ENCODE assay signal across 22 mouse cellular contexts in genomic region chr5:118999124-118999523, GRCm38 (mm10).
DNase-seq lines count a peak whose midpoint lies in the region; ATAC-seq and TF ChIP-seq lines count a peak whose summit lies in the region.
"Had no signal": no experiment of that assay in that cellular context is flagged by ENCODE, and none has a peak within 500 bp of the region (broad histone marks: within the 10 kb centered on the region; RNA-seq: fewer than 3 reads in every experiment).

No protein-coding gene starts in this region.

- no peak for TF ChIP-seq CTCF in liver, postnatal 0 days (IDR thresholded peaks at IDR 0.05; ENCODE audit: low read depth)

- H3K4me1 ChIP-seq in forebrain, embryonic 12.5 days = peaks cover 7% of the 10 kb centered on the region
- H3K4me1 ChIP-seq in forebrain, embryonic 15.5 days = 0 out of 2 replicates have a peak, but pooled peaks cover 4% of the 10 kb centered on the region
- H3K4me1 ChIP-seq in midbrain, embryonic 12.5 days = peaks cover 6% of the 10 kb centered on the region; the same call in 1 of the 2 replicates
- H3K4me1 ChIP-seq in midbrain, embryonic 16.5 days (ENCODE audit: control insufficient read depth, insufficient read depth, low read length) = 0 out of 2 replicates have a peak, but pooled peaks cover 3% of the 10 kb centered on the region
- H3K4me1 ChIP-seq in limb, embryonic 10.5 days = peaks cover 13% of the 10 kb centered on the region
- H3K4me1 ChIP-seq in liver, postnatal 0 days (ENCODE audit: insufficient read depth) = no peaks in the 10 kb centered on the region
- H3K4me1 ChIP-seq: hindbrain, embryonic 15.5 days had no signal

- 3% methylated on average over 15 of the region's 15 CpGs for WGBS in forebrain, embryonic 12.5 days
- WGBS in forebrain, embryonic 15.5 days = 4% methylated on average over 15 of the region's 15 CpGs
- WGBS in midbrain, embryonic 12.5 days = 2% methylated on average over 15 of the region's 15 CpGs
- 6% methylated on average over 15 of the region's 15 CpGs for WGBS in midbrain, embryonic 16.5 days
- under 1% methylated on average over 15 of the region's 15 CpGs for WGBS in limb, embryonic 10.5 days
- 24% methylated on average over 15 of the region's 15 CpGs for WGBS in liver, postnatal 0 days (ENCODE audit: insufficient replicate concordance)

- H3K9ac ChIP-seq in forebrain, embryonic 12.5 days = peak overlapping the region; percentile 36; the same call in 1 of the 2 replicates
- H3K9ac ChIP-seq in forebrain, embryonic 15.5 days (replicated peaks) = no peak overlapping the region
- H3K9ac ChIP-seq in midbrain, embryonic 12.5 days (replicated peaks) = no peak overlapping the region
- H3K9ac ChIP-seq in midbrain, embryonic 16.5 days (ENCODE audit: low read depth, low read length) = no peak overlapping the region
- H3K9ac ChIP-seq in liver, postnatal 0 days (replicated peaks) = no peak overlapping the region
- H3K9ac ChIP-seq: forebrain, postnatal 0 days; hindbrain, embryonic 15.5 days had no signal

- no peak for ATAC-seq in forebrain, embryonic 12.5 days (ENCODE audit: low FRiP score)
- no peak for ATAC-seq in forebrain, embryonic 15.5 days (replicated peaks)
- ATAC-seq in midbrain, embryonic 12.5 days (ENCODE audit: low FRiP score, low read depth) = no peak
- no peak for ATAC-seq in midbrain, embryonic 16.5 days
- no peak for ATAC-seq in liver, postnatal 0 days
- ATAC-seq: CD4-positive, CD25-positive, alpha-beta regulatory T cell, adult 4 months; forebrain, postnatal 0 days; intestine, embryonic 16.5 days; Patski had no signal

- H3K4me3 ChIP-seq in forebrain, embryonic 12.5 days (replicated peaks) = no peak overlapping the region
- H3K4me3 ChIP-seq in forebrain, embryonic 15.5 days = no peak overlapping the region
- no peak overlapping the region for H3K4me3 ChIP-seq in midbrain, embryonic 12.5 days
- H3K4me3 ChIP-seq in midbrain, embryonic 16.5 days (ENCODE audit: low read depth, low read length) = no peak overlapping the region
- peak overlapping the region; percentile 10; the same call in 1 of the 2 replicates for H3K4me3 ChIP-seq in limb, embryonic 10.5 days
- H3K4me3 ChIP-seq in liver, postnatal 0 days (ENCODE audit: low read depth, low read length) = no peak overlapping the region
- H3K4me3 ChIP-seq: erythroblast, embryonic 14.5 days; hindbrain, embryonic 15.5 days had no signal

- H3K36me3 ChIP-seq in forebrain, embryonic 12.5 days (replicated peaks) = no peaks in the 10 kb centered on the region
- H3K36me3 ChIP-seq in forebrain, embryonic 15.5 days = no peaks in the 10 kb centered on the region
- H3K36me3 ChIP-seq in midbrain, embryonic 12.5 days = no peaks in the 10 kb centered on the region
- no peaks in the 10 kb centered on the region for H3K36me3 ChIP-seq in midbrain, embryonic 16.5 days (ENCODE audit: control insufficient read depth, insufficient read depth, low read length)
- H3K36me3 ChIP-seq in limb, embryonic 10.5 days = no peaks in the 10 kb centered on the region
- no peaks in the 10 kb centered on the region for H3K36me3 ChIP-seq in liver, postnatal 0 days (replicated peaks; ENCODE audit: insufficient read depth, low read length)
- H3K36me3 ChIP-seq: hindbrain, embryonic 15.5 days had no signal

- no peak for DNase-seq in limb, embryonic 10.5 days (ENCODE audit: low spot score)
- DNase-seq in yolk sac, embryonic 10.5 days (ENCODE audit: low spot score) = peak; percentile 31
- DNase-seq in liver, postnatal 0 days = no peak
- no peak for DNase-seq in lung, postnatal 4 days
- DNase-seq: adrenal gland, postnatal 10 days; cerebellum, adult 9-10 months; forebrain, postnatal 0 days; heart, postnatal 10 days; lung, adult 18-20 months; right cerebral cortex, postnatal 25 days; thymus, postnatal 36 days had no signal

- H3K4me2 ChIP-seq in forebrain, embryonic 12.5 days = no peak overlapping the region
- no peak overlapping the region for H3K4me2 ChIP-seq in forebrain, embryonic 15.5 days (replicated peaks)
- H3K4me2 ChIP-seq in midbrain, embryonic 12.5 days (replicated peaks) = peak overlapping the region; percentile 17; the same call in 1 of the 2 replicates
- no peak overlapping the region for H3K4me2 ChIP-seq in midbrain, embryonic 16.5 days (ENCODE audit: low read length)
- no peak overlapping the region for H3K4me2 ChIP-seq in liver, postnatal 0 days (ENCODE audit: low read depth, low read length)
- H3K4me2 ChIP-seq: heart, embryonic 11.5 days; hindbrain, embryonic 15.5 days had no signal

- TF ChIP-seq EP300 in liver, postnatal 0 days (IDR thresholded peaks at IDR 0.05; ENCODE audit: low read depth) = no peak

- H3K27me3 ChIP-seq in forebrain, embryonic 12.5 days = peaks cover 30% of the 10 kb centered on the region
- H3K27me3 ChIP-seq in forebrain, embryonic 15.5 days = 0 out of 2 replicates have a peak, but pooled peaks cover 10% of the 10 kb centered on the region
- H3K27me3 ChIP-seq in midbrain, embryonic 12.5 days = peaks cover 40% of the 10 kb centered on the region
- H3K27me3 ChIP-seq in midbrain, embryonic 16.5 days (ENCODE audit: control insufficient read depth, insufficient read depth, low read depth, low read length) = no peaks in the 10 kb centered on the region
- H3K27me3 ChIP-seq in limb, embryonic 10.5 days (ENCODE audit: low read depth, poor library complexity, severe bottlenecking) = peaks cover 59% of the 10 kb centered on the region
- H3K27me3 ChIP-seq in liver, postnatal 0 days (ENCODE audit: insufficient read depth, low read length) = no peaks in the 10 kb centered on the region
- H3K27me3 ChIP-seq: hindbrain, embryonic 15.5 days; Patski had no signal

- no peaks in the 10 kb centered on the region for H3K9me3 ChIP-seq in forebrain, embryonic 12.5 days
- H3K9me3 ChIP-seq in forebrain, embryonic 15.5 days = no peaks in the 10 kb centered on the region
- H3K9me3 ChIP-seq in midbrain, embryonic 12.5 days = no peaks in the 10 kb centered on the region
- no peaks in the 10 kb centered on the region for H3K9me3 ChIP-seq in midbrain, embryonic 16.5 days (replicated peaks; ENCODE audit: control insufficient read depth, low read length, poor library complexity, severe bottlenecking)
- no peaks in the 10 kb centered on the region for H3K9me3 ChIP-seq in limb, embryonic 10.5 days (replicated peaks)
- H3K9me3 ChIP-seq in liver, postnatal 0 days (ENCODE audit: low read length) = no peaks in the 10 kb centered on the region
- H3K9me3 ChIP-seq: hindbrain, embryonic 15.5 days had no signal

- H3K27ac ChIP-seq in forebrain, embryonic 12.5 days = no peak overlapping the region
- H3K27ac ChIP-seq in forebrain, embryonic 15.5 days (replicated peaks) = no peak overlapping the region
- no peak overlapping the region for H3K27ac ChIP-seq in midbrain, embryonic 12.5 days (replicated peaks)
- H3K27ac ChIP-seq in midbrain, embryonic 16.5 days (ENCODE audit: low read length) = no peak overlapping the region
- H3K27ac ChIP-seq in limb, embryonic 10.5 days = peak overlapping the region; percentile 62; the same call in 1 of the 2 replicates
- H3K27ac ChIP-seq in liver, postnatal 0 days (ENCODE audit: low read depth) = no peak overlapping the region
- H3K27ac ChIP-seq: hindbrain, embryonic 15.5 days; kidney, postnatal 0 days had no signal
